Mouse (Mus musculus) layer of hippocampus, postnatal 10 days (tissue): ENCODE measurements around the gene Commd7. TPM values are rescaled to one million over a fixed set of nuclear protein-coding genes. Genes with fewer than 3 reads are reported as not detected.
A peak's percentile ranks its signal among the peaks of the same experiment; 100 is the strongest.
"Not testable (repeated sequence)": the region's sequence is repeated elsewhere in the genome, so short reads cannot be mapped to it uniquely, and the experiment has no call there.

Experiments
- DNase-seq, 2 experiments: peaks; one replicate each; pipeline ENCODE4 v3.0.0; 2021; ENCODE audit warnings: low spot score in 2 of 2
- long read RNA-seq: library from polyadenylated mRNA; stranded (forward); transcript quantifications from one replicate; pipeline ENCODE4 v2.0.0, GENCODE M21; 2023
- total RNA-seq, 2 experiments: library from RNA; stranded (reverse); gene quantifications; 2 replicates each; pipeline ENCODE4 v1.2.3; 2021

Gene Commd7
- total RNA-seq, result 10 to 100 TPM; 31.2 to 34.2 TPM
- long read RNA-seq, transcript Commd7-201 (9 exons, 3,210 nt), result major isoform, 20 of 25 reads
- long read RNA-seq, partial matches to known transcripts, result 2 of 25 reads
- long read RNA-seq, other reads (novel, unspliced or antisense), result 2 of 25 reads

- DNase-seq, result peak; percentile 83 to 91
Observed at GRCm38 (mm10) chr2:153631976-153632870, at the start of gene Commd7. Gene Commd7, minus strand, starts transcription at chr2:153632781.

DNA sequence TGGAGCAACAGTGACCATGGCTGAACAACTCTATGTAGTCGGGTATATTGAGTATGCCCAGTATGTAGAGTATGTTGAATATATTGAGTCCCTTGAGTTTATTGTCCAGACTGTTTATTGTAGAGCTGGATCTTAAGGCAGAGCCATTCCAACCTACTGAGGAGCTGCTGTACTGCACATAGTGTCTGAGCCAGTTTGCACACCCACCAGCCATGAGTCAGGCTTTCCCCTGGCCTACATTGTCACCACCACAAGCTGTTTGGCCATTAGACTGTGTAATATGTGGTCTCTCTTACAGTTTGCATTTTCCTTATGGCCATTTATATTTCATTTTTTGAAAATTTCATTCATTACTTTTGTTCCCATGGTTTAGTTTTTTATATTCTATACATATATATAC is 47.4 kb upstream of the Commd7 start:
- DNase-seq, result no peak

DNA sequence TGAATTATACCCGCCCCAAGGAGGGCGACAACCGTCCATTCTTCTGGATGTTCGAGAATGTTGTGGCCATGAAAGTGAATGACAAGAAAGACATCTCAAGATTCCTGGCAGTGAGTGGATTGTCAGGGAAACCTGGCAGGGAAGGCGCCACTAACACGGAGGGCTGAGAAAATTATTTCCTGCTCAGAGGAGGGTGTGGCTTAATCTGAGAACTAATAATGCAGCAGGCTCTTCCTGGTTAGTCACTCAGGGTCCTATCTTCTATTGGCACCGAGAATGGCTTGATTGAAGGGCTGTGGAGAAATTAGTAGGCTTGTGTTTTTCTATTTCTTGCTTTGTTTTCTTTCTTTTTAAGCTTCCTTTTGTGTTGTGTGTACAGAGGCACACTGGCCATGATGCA is 45.0 kb upstream of the Commd7 start:
- DNase-seq, result no peak

- DNase-seq, result no peak
Observed at GRCm38 (mm10) chr2:153676944-153677343, 44.4 kb upstream of the Commd7 start.

DNA sequence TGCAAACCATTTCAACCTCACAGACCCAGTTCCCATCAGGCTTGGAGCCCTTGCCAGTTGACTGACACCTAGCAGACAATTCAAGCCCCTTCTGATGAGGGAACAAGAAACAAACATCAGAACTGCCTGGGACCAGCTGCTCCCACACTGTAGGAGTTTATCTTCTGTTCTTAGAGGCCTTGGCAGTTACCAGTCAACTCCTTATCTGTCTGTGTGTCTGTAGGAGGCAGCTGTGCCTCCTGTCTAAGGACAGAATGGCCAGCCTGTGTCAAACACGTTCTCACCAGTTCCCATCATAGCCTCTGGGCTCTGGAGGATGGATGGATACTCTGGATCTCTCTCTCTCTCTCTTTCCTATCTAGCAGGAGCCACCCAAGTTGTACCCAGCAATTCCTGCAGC is 42.8 kb upstream of the Commd7 start:
- DNase-seq, result not testable (repeated sequence)

- no peak for DNase-seq
Observed at GRCm38 (mm10) chr2:153672619-153673018, 40.0 kb upstream of the Commd7 start.

- DNase-seq, result peak; percentile 19 to 36
Observed at GRCm38 (mm10) chr2:153670111-153670510, 37.5 kb upstream of the Commd7 start.

DNA sequence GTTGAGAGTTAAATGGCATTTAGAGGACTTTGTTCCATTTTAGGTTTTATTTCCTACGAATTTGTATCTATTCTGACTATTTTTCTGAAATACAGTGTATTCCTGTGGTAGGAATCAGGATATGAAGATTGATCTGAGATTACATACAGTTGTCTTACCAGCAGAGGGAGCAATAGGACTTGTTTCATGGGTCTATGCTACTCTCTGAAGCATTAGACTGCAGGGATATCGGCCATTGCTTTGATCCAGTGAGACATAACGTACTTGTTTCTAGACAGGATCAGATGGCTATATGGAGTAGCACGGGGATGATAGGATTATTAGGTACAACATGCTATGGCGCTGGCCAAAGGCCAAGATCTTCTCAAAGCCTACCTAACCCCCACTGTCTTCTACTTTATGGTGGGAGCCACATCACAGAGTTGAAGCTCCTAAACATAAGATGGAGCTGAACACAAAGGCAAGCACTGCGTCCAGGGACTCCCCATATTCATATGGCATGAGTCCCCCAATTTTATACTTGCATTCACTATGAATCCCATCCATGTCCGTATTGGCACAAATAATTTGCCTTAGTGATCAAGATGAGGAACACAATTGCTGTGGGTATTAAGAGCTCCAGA is 36.3 kb upstream of the Commd7 start:
- DNase-seq, result peak; percentile 23 to 40

DNA sequence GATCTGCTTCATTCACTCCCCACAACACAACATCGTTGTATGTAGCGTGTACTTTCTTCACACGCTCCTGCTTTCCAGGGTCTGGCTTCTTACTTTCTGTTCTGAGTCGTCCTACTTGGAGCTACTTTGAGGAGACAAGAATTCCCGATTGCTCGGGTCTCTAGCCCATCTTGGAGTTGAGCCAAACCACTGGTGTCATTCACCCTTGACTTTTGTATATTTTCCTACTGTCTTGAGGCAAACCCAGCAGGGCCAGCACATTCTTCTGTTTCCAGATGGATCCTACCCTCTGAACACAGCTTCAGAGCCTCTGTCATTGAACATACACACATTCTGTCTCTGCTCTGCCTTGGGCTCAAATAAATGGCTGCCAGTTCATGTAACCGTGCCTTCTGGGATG is 32.8 kb upstream of the Commd7 start:
- no peak for DNase-seq

GRCm38 (mm10) chr2:153660616-153661015 is 28.0 kb upstream of the Commd7 start:
- DNase-seq, result no peak

DNA sequence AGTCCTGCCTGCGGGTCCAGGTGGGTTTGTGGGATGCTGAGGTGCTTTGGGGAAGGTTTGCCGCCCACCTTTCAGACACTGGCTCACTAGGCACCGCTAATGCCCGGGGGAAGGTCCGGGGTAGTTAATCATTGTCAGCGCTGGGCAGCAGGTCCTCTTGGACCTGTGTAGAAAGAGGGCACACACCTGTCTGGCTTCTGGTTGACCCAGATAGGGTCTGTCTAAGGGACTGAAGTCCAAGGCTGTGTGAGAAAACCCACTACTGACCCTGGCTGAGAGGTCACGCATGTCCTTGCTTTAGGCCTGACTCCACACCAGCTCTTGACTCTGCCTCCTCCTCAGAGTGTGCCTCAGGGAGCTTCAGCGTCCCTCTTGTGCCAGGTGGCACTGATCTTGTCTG is 25.1 kb upstream of the Commd7 start:
- not testable (repeated sequence) for DNase-seq

DNA sequence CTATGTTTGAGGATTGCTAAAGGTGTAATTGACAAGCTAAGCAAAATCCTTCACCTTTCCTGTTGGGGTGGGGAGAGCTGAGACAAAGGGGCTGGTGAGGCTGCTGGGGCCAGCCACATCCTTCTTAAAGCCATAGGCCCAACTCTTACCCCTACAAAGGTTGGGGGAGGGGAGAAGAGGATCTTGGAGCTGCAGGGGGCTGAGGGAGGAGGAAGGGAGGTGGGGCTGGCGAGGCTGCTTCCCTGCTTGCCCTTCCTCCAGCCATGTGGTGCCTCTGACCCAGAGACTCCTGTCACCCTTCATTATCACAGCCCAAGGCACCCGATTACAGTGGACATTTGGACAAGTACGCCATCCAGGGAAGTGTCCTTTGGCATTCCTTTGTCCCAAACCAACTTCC is 19.1 kb upstream of the Commd7 start:
- no peak for DNase-seq

DNA sequence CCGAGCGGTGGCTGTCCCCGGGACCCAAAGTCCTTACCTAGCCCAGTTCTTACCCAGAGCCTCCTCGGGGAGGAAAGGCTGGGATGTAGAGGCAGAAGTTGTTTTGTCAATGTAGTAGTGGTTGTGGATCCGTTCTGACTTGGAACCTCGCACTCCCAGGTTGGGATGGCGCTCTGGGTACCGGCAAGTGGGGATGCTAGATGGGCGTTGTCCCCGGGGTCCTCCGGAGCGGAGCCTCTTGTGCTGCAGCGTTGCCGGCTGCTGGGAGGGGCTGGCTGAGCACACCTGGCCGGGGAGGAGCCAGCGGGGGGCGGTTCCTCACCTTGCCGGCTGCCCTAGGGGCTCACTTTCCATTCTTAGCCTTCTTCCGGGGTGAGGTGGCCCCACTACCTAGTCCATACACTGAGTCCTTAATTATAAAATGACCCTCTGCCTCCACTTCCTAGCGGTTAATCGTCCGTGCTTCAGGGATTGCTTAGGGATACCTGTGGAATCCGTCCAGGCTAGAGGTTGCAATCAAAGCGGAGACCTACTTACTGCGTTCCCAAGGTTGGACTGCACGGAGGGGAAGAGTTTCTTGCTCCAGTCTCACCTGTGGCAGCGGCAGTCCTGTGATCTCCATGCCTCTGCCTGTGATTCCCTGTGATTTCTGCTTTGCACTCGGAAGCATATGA is 17.6 kb upstream of the Commd7 start:
- DNase-seq, result peak in 1 of 2 experiments; percentile 18

DNA sequence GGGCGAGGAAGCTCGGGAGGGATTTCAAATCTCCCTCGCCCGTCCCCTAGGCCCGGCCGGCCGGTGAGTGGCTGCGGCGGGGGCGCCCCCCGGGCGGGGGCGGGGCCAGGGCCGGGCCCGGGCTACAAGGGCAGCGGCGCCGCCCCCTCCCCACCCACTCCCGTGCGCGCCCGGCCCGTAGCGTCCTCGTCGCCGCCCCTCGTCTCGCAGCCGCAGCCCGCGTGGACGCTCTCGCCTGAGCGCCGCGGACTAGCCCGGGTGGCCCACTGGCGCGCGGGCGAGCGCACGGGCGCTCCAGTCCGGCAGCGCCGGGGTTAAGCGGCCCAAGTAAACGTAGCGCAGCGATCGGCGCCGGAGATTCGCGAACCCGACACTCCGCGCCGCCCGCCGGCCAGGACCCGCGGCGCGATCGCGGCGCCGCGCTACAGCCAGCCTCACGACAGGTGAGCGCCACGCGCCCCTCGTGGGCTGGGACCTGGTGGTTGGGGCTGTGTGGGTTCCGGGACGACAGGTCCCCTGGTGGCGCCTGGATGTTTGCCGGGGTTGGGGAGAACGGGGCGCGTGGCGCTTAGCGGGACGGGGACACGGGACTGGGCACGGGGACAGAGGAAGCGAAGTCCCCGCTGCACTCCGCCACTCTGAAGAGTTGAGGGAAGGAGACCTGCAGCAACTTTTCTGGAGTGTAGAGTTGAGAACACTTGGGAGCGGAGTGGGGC is 16.9 kb upstream of the Commd7 start, which contains the start of gene Dnmt3b:
TSS of gene Dnmt3b (plus strand) at position 153 of the 716 bp plus-strand sequence.
- peak; percentile 50 to 70 for DNase-seq

DNA sequence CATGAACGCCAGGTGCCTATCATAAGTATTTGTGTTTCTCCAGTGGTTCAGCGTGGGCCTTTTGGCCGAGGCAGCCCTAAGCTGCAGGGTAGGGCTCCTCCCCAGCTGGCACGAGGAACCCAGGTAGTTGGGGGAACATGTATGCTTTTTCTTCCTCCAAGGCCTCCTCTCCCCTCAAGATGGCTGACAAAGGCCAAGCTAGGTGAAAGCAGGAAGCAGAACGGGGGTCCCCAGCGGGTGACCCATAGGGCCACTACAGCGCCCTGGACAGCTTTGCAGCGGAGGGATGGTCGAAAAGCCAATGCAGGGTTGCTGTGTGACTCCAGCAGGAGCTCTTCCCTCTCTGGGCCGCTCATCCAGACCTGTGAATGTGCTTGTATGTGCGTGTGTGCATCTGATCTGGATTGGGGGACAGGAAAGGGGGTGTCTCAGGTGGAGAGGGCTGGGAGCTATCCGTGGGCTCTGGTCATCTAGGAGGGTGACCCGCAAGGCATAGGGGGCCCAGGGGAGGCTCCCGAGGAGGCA is 16.3 kb upstream of the Commd7 start:
- no peak for DNase-seq

GRCm38 (mm10) chr2:153642999-153643398 is 10.4 kb upstream of the Commd7 start:
- no peak for DNase-seq

- DNase-seq, result no peak
Observed at GRCm38 (mm10) chr2:153642496-153642895, 9.9 kb upstream of the Commd7 start.

DNA sequence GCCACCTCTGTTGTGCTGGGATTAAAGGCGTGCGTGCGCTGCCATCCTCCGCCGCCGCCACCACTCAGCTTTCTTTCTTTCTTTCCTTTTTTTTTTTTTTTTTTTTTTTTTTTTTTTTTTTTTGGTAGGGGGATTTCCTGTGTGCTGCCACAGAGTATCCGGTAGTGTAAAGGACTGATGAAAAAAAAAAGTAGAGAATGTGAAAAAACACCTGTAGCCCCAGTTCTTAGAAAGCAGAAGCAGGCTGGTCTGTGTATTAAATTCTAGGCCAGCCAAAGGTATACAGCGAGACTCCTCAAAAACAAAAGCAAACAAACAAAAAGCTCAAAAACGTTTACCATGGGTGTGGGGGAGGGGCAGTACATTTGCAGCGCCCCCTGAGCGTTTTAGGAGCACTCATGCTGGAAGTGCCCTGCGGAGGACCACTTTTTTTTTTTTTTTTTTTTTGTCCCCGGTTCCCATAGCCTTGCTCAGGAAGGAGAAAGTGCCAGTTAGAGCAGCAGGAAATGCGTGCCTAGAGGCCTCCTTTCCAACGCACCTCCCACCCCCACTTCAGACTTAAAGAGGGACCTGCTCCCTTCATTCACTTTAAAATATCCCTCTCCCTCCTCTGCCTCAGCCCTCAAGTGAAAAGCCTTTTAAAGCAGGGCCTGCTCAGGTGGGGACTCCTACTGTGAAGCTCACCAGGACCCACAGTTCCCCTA is 6.5 kb upstream of the Commd7 start:
- no peak for DNase-seq

- DNase-seq, result no peak
Observed at GRCm38 (mm10) chr2:153633259-153633658, 678 bp upstream of the Commd7 start.

DNA sequence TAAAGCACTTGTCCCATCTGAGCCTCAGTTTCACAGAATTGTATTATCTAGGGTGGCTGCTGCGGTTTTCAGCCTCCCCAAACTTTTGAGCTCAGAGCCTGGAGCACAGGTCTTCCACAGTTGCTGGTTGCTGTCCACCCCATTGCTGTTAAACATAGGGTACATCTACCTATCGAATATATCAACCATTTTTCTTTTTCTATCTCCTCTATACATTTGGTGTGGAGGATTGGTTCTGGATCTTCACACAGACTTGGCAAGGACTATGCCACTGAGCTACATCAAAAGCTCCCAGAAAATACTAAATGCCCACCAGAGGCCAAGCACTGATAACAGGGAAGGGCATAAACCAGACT is 268 bp upstream of the Commd7 start:
- no peak for DNase-seq
